Mouse (Mus musculus): ENCODE results near the gene Phlda2. TPM values are rescaled to one million over a fixed set of nuclear protein-coding genes. Genes with fewer than 3 reads are reported as not detected.
"Not testable (repeated sequence)": the region's sequence is repeated elsewhere in the genome, so short reads cannot be mapped to it uniquely, and the experiment has no call there.

The Phlda2 gene
- polyA plus RNA-seq, 1 experiment from 2014 or later = 3.9 TPM

DNA sequence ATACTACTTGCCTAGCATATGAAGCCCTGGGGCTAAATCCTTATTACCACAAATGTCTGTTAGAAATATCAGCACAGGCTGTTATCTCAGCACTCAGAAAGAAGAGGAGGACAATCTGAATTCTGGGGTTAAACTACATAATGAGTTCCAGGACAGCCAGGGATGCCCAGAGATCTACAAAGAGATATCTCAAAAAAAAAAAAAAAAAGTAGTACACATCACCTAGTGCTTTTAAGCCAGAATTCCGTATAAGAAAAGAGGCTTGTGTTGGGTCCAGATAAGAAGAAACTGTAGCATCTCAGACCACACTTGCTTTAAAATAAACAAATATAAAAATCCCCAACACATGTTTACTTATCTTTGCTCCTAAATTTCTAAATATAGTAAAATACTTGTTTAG lies 35.7 kb upstream of the Phlda2 start:
- Histone ChIP-seq H3K27ac (ENCODE audit: low read depth) (no peak overlapping the region), H3K36me3 (ENCODE audit: insufficient read depth) (peaks cover 66% of the 10 kb centered on the region), H3K27me3 (ENCODE audit: insufficient read depth, low read length) (no peaks in the 10 kb centered on the region), H3K4me2 (no peak overlapping the region), H3K4me1 (ENCODE audit: insufficient read depth) (peaks cover 4% of the 10 kb centered on the region; the same call in 1 of the 2 replicates), H3K4me3 (ENCODE audit: low read depth, low read length) (no peak overlapping the region), H3K9ac (no peak overlapping the region), H3K9me3 (ENCODE audit: low read depth, low read length) (no peaks in the 10 kb centered on the region)
- WGBS = 50% methylated on average over 1 of the region's 1 CpGs
- DNase-seq = no peak
- no peak for TF ChIP-seq CTCF (IDR thresholded peaks at IDR 0.05; ENCODE audit: low read depth)
- no peak for ATAC-seq (ENCODE audit: insufficient read depth)

DNA sequence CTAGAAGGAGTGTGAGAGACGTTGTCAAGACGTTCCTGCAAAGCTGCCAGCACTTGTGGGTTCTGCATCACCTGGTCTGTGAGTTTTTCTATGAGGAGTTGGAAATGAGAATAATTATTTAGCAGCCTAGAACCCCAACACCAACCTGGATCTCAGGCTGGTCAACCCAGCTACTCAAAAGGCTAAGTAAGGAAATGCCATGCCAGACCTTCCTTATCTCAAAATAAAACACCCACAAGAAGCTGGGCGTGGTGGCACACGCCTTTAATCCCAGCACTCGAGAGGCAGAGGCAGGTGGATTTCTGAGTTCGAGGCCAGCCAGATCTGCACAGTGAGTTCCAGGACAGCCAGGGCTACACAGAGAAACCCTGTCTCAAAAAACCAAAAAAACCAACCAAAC lies 35.3 kb upstream of the Phlda2 start:
- not testable (repeated sequence) for H3K4me1 ChIP-seq (ENCODE audit: insufficient read depth); H3K27ac ChIP-seq (ENCODE audit: low read depth); ATAC-seq (ENCODE audit: insufficient read depth); H3K9me3 ChIP-seq (ENCODE audit: low read depth, low read length); H3K4me3 ChIP-seq (ENCODE audit: low read depth, low read length); DNase-seq; H3K9ac ChIP-seq; H3K27me3 ChIP-seq (ENCODE audit: insufficient read depth, low read length); H3K4me2 ChIP-seq
- peaks cover 71% of the 10 kb centered on the region for H3K36me3 ChIP-seq (ENCODE audit: insufficient read depth)
- 88% methylated on average over 6 of the region's 6 CpGs for WGBS

DNA sequence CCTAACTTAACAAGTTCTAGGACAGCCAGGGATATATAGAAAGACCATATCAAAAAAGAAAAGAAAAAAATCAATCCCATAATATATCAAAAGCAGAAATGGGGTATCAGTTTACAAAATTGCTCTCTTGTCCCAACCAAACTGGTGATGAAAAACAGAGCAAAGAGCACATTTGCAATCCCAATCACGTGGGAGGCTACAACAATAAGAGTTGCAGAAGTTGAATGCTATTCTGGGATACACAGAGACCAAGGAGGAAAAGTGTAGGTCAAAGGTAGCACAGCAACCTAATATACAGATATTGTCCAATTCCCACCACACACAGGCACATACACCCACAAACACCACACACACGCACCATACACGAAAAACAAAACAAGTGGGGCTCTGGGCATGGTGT lies 33.3 kb upstream of the Phlda2 start:
- no peak for ATAC-seq (ENCODE audit: insufficient read depth)
- H3K27ac ChIP-seq (ENCODE audit: low read depth) = no peak overlapping the region
- no peaks in the 10 kb centered on the region for H3K27me3 ChIP-seq (ENCODE audit: insufficient read depth, low read length)
- 87% methylated on average over 3 of the region's 3 CpGs for WGBS
- H3K9ac ChIP-seq = no peak overlapping the region
- H3K4me3 ChIP-seq (ENCODE audit: low read depth, low read length) = no peak overlapping the region
- peaks cover 89% of the 10 kb centered on the region for H3K36me3 ChIP-seq (ENCODE audit: insufficient read depth)
- no peak for TF ChIP-seq CTCF (IDR thresholded peaks at IDR 0.05; ENCODE audit: low read depth)
- DNase-seq = no peak
- H3K9me3 ChIP-seq (ENCODE audit: low read depth, low read length) = no peaks in the 10 kb centered on the region
- H3K4me1 ChIP-seq (ENCODE audit: insufficient read depth) = no peaks in the 10 kb centered on the region
- H3K4me2 ChIP-seq = no peak overlapping the region

DNA sequence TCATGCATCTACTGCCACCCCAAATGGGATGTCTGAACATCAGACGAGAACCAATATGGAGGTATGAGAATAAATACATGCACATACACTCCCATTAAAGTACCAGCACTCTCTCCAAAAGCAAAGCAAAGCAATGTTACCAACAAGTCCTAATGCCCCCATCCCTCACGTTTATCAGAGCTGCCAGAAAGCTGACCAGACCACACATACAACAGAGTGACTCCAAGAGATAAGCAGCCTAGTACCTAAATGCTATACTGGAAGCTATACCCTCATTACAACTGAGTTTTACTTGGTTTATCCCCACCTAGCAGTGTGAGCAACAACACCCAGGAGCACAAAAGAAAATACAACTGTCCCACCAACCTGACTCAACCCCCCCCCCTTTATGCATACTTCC lies 30.3 kb upstream of the Phlda2 start:
- no peak overlapping the region for H3K27ac ChIP-seq (ENCODE audit: low read depth)
- WGBS = 75% methylated on average over 2 of the region's 2 CpGs
- DNase-seq = no peak
- H3K27me3 ChIP-seq (ENCODE audit: insufficient read depth, low read length) = no peaks in the 10 kb centered on the region
- H3K4me1 ChIP-seq (ENCODE audit: insufficient read depth) = no peaks in the 10 kb centered on the region
- TF ChIP-seq CTCF (IDR thresholded peaks at IDR 0.05; ENCODE audit: low read depth) = no peak
- no peak overlapping the region for H3K9ac ChIP-seq
- H3K4me3 ChIP-seq (ENCODE audit: low read depth, low read length) = no peak overlapping the region
- no peaks in the 10 kb centered on the region for H3K9me3 ChIP-seq (ENCODE audit: low read depth, low read length)
- no peak for ATAC-seq (ENCODE audit: insufficient read depth)
- H3K4me2 ChIP-seq = no peak overlapping the region
- H3K36me3 ChIP-seq (ENCODE audit: insufficient read depth) = peaks cover 99% of the 10 kb centered on the region

DNA sequence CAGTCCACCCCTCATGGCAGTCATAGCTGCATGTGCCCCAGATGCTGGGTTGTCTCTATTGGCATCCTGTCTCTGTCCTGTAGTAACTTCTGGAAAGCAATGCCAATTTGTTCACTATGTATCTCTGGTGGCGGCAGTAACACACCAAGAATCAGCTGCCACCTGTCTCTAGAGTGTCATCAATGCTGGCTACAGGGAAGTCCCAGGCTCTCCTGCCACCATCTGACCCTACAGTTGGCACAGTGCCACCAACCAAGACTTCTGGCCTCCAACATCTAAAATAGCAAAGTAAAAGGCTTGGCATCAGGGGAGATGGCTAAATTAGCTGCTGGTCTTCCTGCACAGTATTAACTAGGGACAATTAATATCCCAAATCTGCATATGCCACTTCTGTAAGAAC lies 29.5 kb upstream of the Phlda2 start:
- H3K4me3 ChIP-seq (ENCODE audit: low read depth, low read length) = no peak overlapping the region
- H3K27me3 ChIP-seq (ENCODE audit: insufficient read depth, low read length) = no peaks in the 10 kb centered on the region
- H3K4me2 ChIP-seq = no peak overlapping the region
- 87% methylated on average over 1 of the region's 1 CpGs for WGBS
- no peaks in the 10 kb centered on the region for H3K9me3 ChIP-seq (ENCODE audit: low read depth, low read length)
- H3K4me1 ChIP-seq (ENCODE audit: insufficient read depth) = no peaks in the 10 kb centered on the region
- ATAC-seq (ENCODE audit: insufficient read depth) = no peak
- no peak overlapping the region for H3K9ac ChIP-seq
- no peak overlapping the region for H3K27ac ChIP-seq (ENCODE audit: low read depth)
- peaks cover 99% of the 10 kb centered on the region for H3K36me3 ChIP-seq (ENCODE audit: insufficient read depth)
- no peak for DNase-seq
- TF ChIP-seq CTCF (IDR thresholded peaks at IDR 0.05; ENCODE audit: low read depth) = no peak

DNA sequence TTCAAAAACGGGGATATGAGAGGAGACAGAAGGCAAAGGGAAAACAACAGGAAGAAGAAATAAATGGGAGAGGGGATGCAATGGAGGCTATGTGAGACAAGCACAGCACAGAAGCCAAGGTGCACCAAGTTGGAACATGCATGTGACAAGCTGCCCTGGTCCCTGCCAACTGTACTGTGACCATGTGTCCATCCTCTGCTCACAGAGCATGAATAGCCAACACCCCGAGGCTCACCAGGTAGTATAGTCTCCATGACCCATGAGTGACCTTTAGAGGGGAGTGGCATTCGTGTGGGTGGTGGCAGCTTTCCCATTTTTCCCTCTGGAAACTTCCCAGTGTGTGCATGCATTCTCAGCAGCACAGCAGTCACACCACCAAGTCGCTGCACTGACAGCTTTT lies 16.4 kb upstream of the Phlda2 start:
- ATAC-seq (ENCODE audit: insufficient read depth) (no peak), DNase-seq (no peak)
- H3K4me3 ChIP-seq (ENCODE audit: low read depth, low read length) = no peak overlapping the region
- 73% methylated on average over 4 of the region's 4 CpGs for WGBS
- no peak for TF ChIP-seq CTCF (IDR thresholded peaks at IDR 0.05; ENCODE audit: low read depth)
- H3K4me2 ChIP-seq = no peak overlapping the region
- no peaks in the 10 kb centered on the region for H3K4me1 ChIP-seq (ENCODE audit: insufficient read depth)
- H3K9ac ChIP-seq = no peak overlapping the region
- peaks cover 99% of the 10 kb centered on the region for H3K36me3 ChIP-seq (ENCODE audit: insufficient read depth)
- H3K27ac ChIP-seq (ENCODE audit: low read depth) = no peak overlapping the region
- no peaks in the 10 kb centered on the region for H3K27me3 ChIP-seq (ENCODE audit: insufficient read depth, low read length)
- no peaks in the 10 kb centered on the region for H3K9me3 ChIP-seq (ENCODE audit: low read depth, low read length)

DNA sequence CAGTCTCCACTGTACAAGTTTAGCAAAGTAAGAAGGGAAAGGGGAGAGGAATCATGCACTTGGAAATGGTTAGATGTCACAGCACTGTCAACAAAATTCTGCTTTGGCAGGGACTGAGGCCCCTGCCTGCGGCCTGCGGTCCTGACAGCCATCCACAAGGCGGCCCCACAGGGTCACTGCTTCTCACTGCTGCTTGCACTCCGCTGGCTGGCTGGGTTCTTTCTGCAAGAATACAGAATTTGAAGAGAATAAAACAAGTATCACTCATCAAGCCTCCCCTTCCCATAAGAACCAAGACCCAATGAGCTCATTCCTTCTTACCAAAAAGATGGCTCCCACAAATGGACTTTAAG lies 11.4 kb upstream of the Phlda2 start:
- H3K27ac ChIP-seq (ENCODE audit: low read depth) = no peak overlapping the region
- H3K9me3 ChIP-seq (ENCODE audit: low read depth, low read length) = no peaks in the 10 kb centered on the region
- H3K4me2 ChIP-seq = no peak overlapping the region
- no peaks in the 10 kb centered on the region for H3K27me3 ChIP-seq (ENCODE audit: insufficient read depth, low read length)
- no peak for ATAC-seq (ENCODE audit: insufficient read depth)
- no peaks in the 10 kb centered on the region for H3K4me1 ChIP-seq (ENCODE audit: insufficient read depth)
- peaks cover 70% of the 10 kb centered on the region for H3K36me3 ChIP-seq (ENCODE audit: insufficient read depth)
- 85% methylated on average over 4 of the region's 4 CpGs for WGBS
- TF ChIP-seq CTCF (IDR thresholded peaks at IDR 0.05; ENCODE audit: low read depth) = no peak
- H3K9ac ChIP-seq = no peak overlapping the region
- DNase-seq = no peak
- H3K4me3 ChIP-seq (ENCODE audit: low read depth, low read length) = no peak overlapping the region

DNA sequence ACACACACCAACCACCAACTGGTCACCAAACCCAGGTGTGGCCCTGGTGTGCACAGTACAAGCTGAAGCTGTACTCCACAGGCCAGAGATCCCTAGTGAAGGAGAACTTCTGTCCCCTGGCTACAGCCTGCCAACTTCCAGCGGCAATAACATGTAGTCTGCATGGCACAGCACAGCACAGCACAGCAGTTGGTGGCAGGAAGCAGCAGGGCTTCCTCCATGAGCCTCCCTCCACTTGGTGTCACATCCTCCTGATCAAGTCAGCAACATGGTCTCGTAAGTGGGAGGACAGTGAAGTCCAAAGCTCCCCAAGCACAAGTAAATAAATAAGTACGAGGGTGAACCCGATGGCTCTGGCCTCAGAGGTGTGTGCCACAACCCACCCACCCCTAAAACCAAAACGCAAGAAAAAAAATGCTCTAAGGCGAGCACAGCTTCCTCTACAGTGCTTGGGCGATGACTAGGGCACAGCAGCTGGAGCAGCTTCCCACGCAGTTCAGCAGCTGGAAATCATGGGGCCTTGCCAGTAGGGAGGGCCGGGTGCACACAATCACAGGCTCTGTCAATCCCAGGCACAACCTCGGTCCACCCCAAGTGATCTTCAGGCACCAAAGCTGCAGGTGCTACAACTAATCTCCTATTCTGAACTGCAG lies 10.9 kb upstream of the Phlda2 start:
- Histone ChIP-seq H3K4me1 (ENCODE audit: insufficient read depth) (no peaks in the 10 kb centered on the region), H3K36me3 (ENCODE audit: insufficient read depth) (peaks cover 64% of the 10 kb centered on the region), H3K4me2 (no peak overlapping the region), H3K27me3 (ENCODE audit: insufficient read depth, low read length) (no peaks in the 10 kb centered on the region), H3K27ac (ENCODE audit: low read depth) (no peak overlapping the region), H3K9me3 (ENCODE audit: low read depth, low read length) (no peaks in the 10 kb centered on the region), H3K4me3 (ENCODE audit: low read depth, low read length) (no peak overlapping the region), H3K9ac (no peak overlapping the region)
- no peak for DNase-seq
- 87% methylated on average over 10 of the region's 10 CpGs for WGBS
- no peak for TF ChIP-seq CTCF (IDR thresholded peaks at IDR 0.05; ENCODE audit: low read depth)
- ATAC-seq (ENCODE audit: insufficient read depth) = no peak
